19 mouse cellular contexts compared by ENCODE assay signal in the genomic region with DNA sequence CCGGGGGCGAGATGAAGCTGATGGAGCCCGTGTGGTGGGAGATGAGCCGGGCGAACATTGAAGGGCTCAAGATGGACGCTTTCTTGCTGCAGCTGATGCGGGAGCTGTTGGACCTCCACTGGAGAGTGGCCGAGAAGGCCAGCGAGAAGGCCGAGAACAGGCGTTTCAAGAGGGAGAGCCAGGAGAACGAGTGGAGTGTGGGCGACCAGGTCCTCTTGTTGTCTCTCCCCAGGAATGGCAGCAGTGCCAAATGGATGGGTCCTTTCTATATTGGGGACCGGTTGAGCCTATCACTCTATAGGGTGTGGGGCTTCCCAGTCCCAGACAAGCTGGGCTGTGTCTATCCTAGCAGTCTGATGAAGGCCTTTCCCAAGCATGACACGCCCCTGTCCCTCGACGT. TPM values are rescaled to one million over a fixed set of nuclear protein-coding genes. Genes with fewer than 3 reads are reported as not detected.
DNase-seq lines count a peak whose midpoint lies in the region; ATAC-seq and TF ChIP-seq lines count a peak whose summit lies in the region.
"Had no signal": no experiment of that assay in that cellular context is flagged by ENCODE, and none has a peak within 500 bp of the region (broad histone marks: within the 10 kb centered on the region; RNA-seq: fewer than 3 reads in every experiment).

No protein-coding gene starts in this region.

- no peaks in the 10 kb centered on the region for H3K27me3 ChIP-seq in hindbrain, embryonic 15.5 days
- H3K27me3 ChIP-seq in hindbrain, embryonic 11.5 days (ENCODE audit: control insufficient read depth, insufficient read depth, low read length) = no peaks in the 10 kb centered on the region
- H3K27me3 ChIP-seq in midbrain, embryonic 16.5 days (ENCODE audit: control insufficient read depth, insufficient read depth, low read depth, low read length) = no peaks in the 10 kb centered on the region
- no peaks in the 10 kb centered on the region for H3K27me3 ChIP-seq in midbrain, embryonic 15.5 days (replicated peaks)
- H3K27me3 ChIP-seq in lung, postnatal 0 days (replicated peaks; ENCODE audit: insufficient read depth, low read length) = no peaks in the 10 kb centered on the region
- H3K27me3 ChIP-seq: kidney, embryonic 15.5 days; limb, embryonic 12.5 days; stomach, embryonic 15.5 days had no signal

- ATAC-seq in hindbrain, embryonic 15.5 days (ENCODE audit: low FRiP score, low read depth) = 0 out of 2 replicates have a peak, but pooled peaks have one; percentile 1
- no peak for ATAC-seq in hindbrain, embryonic 11.5 days (ENCODE audit: low FRiP score)
- ATAC-seq in midbrain, embryonic 16.5 days = 0 out of 2 replicates have a peak, but pooled peaks have one; percentile 15
- ATAC-seq in midbrain, embryonic 15.5 days (replicated peaks) = no peak
- ATAC-seq in lung, postnatal 0 days = no peak
- ATAC-seq: CD4-positive, CD25-positive, alpha-beta regulatory T cell, adult 4 months had no signal

- 90% methylated on average over 17 of the region's 17 CpGs for WGBS in hindbrain, embryonic 15.5 days
- WGBS in hindbrain, embryonic 11.5 days = 92% methylated on average over 16 of the region's 17 CpGs
- 90% methylated on average over 17 of the region's 17 CpGs for WGBS in midbrain, embryonic 16.5 days
- WGBS in midbrain, embryonic 15.5 days = 93% methylated on average over 17 of the region's 17 CpGs
- 85% methylated on average over 17 of the region's 17 CpGs for WGBS in lung, postnatal 0 days

- no peak overlapping the region for H3K27ac ChIP-seq in hindbrain, embryonic 15.5 days (replicated peaks)
- no peak overlapping the region for H3K27ac ChIP-seq in hindbrain, embryonic 11.5 days (ENCODE audit: low read depth, low read length)
- no peak overlapping the region for H3K27ac ChIP-seq in midbrain, embryonic 16.5 days (ENCODE audit: low read length)
- H3K27ac ChIP-seq in midbrain, embryonic 15.5 days = no peak overlapping the region
- no peak overlapping the region for H3K27ac ChIP-seq in lung, postnatal 0 days (ENCODE audit: low read length)
- H3K27ac ChIP-seq: gastrocnemius, adult 2 months; liver, embryonic 15.5 days; stomach, embryonic 15.5 days had no signal

- no peak for TF ChIP-seq CTCF in lung, postnatal 0 days (IDR thresholded peaks at IDR 0.05)

- peak; percentile 66 for DNase-seq in cerebellum, adult 9-11 months
- DNase-seq in cerebellum, postnatal 10 days = no peak
- DNase-seq in hindbrain, embryonic 11.5 days (ENCODE audit: low spot score) = no peak
- no peak for DNase-seq in lung, postnatal 0 days (ENCODE audit: low spot score)
- DNase-seq: adrenal gland, postnatal 25 days; gastrocnemius, adult 2 months; heart, postnatal 36 days; lung, embryonic 14.5 days; right cerebral cortex, postnatal 25 days; thymus, postnatal 25 days had no signal

- H3K4me3 ChIP-seq in hindbrain, embryonic 15.5 days = no peak overlapping the region
- H3K4me3 ChIP-seq in hindbrain, embryonic 11.5 days (ENCODE audit: low read depth, low read length) = no peak overlapping the region
- no peak overlapping the region for H3K4me3 ChIP-seq in midbrain, embryonic 16.5 days (ENCODE audit: low read depth, low read length)
- no peak overlapping the region for H3K4me3 ChIP-seq in midbrain, embryonic 15.5 days
- no peak overlapping the region for H3K4me3 ChIP-seq in lung, postnatal 0 days (ENCODE audit: low read depth, low read length)
- H3K4me3 ChIP-seq: gastrocnemius, adult 2 months; kidney, embryonic 15.5 days; limb, embryonic 12.5 days; liver, embryonic 15.5 days; midbrain, embryonic 10.5 days; stomach, embryonic 15.5 days had no signal

- no peak overlapping the region for H3K4me2 ChIP-seq in hindbrain, embryonic 15.5 days
- H3K4me2 ChIP-seq in hindbrain, embryonic 11.5 days (replicated peaks; ENCODE audit: low read depth, low read length) = no peak overlapping the region
- H3K4me2 ChIP-seq in midbrain, embryonic 16.5 days (ENCODE audit: low read length) = no peak overlapping the region
- H3K4me2 ChIP-seq in midbrain, embryonic 15.5 days = no peak overlapping the region
- no peak overlapping the region for H3K4me2 ChIP-seq in lung, postnatal 0 days (replicated peaks; ENCODE audit: low read depth, low read length)
- H3K4me2 ChIP-seq: kidney, embryonic 15.5 days; limb, embryonic 12.5 days; liver, embryonic 15.5 days; stomach, embryonic 15.5 days had no signal

- TF ChIP-seq EP300 in lung, postnatal 0 days (IDR thresholded peaks at IDR 0.05) = no peak

- peaks cover 45% of the 10 kb centered on the region for H3K36me3 ChIP-seq in hindbrain, embryonic 15.5 days
- H3K36me3 ChIP-seq in hindbrain, embryonic 11.5 days (ENCODE audit: control insufficient read depth, insufficient read depth, low read length) = peaks cover 13% of the 10 kb centered on the region
- peaks cover 31% of the 10 kb centered on the region for H3K36me3 ChIP-seq in midbrain, embryonic 16.5 days (ENCODE audit: control insufficient read depth, insufficient read depth, low read length)
- H3K36me3 ChIP-seq in midbrain, embryonic 15.5 days (replicated peaks) = peaks cover 37% of the 10 kb centered on the region
- H3K36me3 ChIP-seq in lung, postnatal 0 days (ENCODE audit: insufficient read depth, low read length) = peaks cover 22% of the 10 kb centered on the region

- no peaks in the 10 kb centered on the region for H3K9me3 ChIP-seq in hindbrain, embryonic 15.5 days
- H3K9me3 ChIP-seq in hindbrain, embryonic 11.5 days (ENCODE audit: control insufficient read depth, low read length) = no peaks in the 10 kb centered on the region
- no peaks in the 10 kb centered on the region for H3K9me3 ChIP-seq in midbrain, embryonic 16.5 days (replicated peaks; ENCODE audit: control insufficient read depth, low read length, poor library complexity, severe bottlenecking)
- no peaks in the 10 kb centered on the region for H3K9me3 ChIP-seq in midbrain, embryonic 15.5 days
- no peaks in the 10 kb centered on the region for H3K9me3 ChIP-seq in lung, postnatal 0 days (ENCODE audit: low read length)
- H3K9me3 ChIP-seq: kidney, embryonic 15.5 days; limb, embryonic 12.5 days; liver, embryonic 15.5 days; midbrain, embryonic 10.5 days; stomach, embryonic 15.5 days had no signal

- H3K9ac ChIP-seq in hindbrain, embryonic 15.5 days = no peak overlapping the region
- no peak overlapping the region for H3K9ac ChIP-seq in hindbrain, embryonic 11.5 days (ENCODE audit: low read depth, low read length)
- H3K9ac ChIP-seq in midbrain, embryonic 16.5 days (ENCODE audit: low read depth, low read length) = no peak overlapping the region
- no peak overlapping the region for H3K9ac ChIP-seq in midbrain, embryonic 15.5 days
- no peak overlapping the region for H3K9ac ChIP-seq in lung, postnatal 0 days (replicated peaks; ENCODE audit: low read depth)
- H3K9ac ChIP-seq: kidney, embryonic 15.5 days; liver, embryonic 15.5 days; lung, embryonic 14.5 days; stomach, embryonic 15.5 days had no signal

- peaks cover 11% of the 10 kb centered on the region for H3K4me1 ChIP-seq in hindbrain, embryonic 15.5 days (replicated peaks)
- no peaks in the 10 kb centered on the region; the same call in 1 of the 2 replicates for H3K4me1 ChIP-seq in hindbrain, embryonic 11.5 days (replicated peaks; ENCODE audit: control insufficient read depth, insufficient read depth, low read length)
- peaks cover 10% of the 10 kb centered on the region; the same call in 1 of the 2 replicates for H3K4me1 ChIP-seq in midbrain, embryonic 16.5 days (ENCODE audit: control insufficient read depth, insufficient read depth, low read length)
- peaks cover 9% of the 10 kb centered on the region for H3K4me1 ChIP-seq in midbrain, embryonic 15.5 days
- H3K4me1 ChIP-seq in lung, postnatal 0 days (ENCODE audit: insufficient read depth, low read depth, low read length) = peaks cover 2% of the 10 kb centered on the region; the same call in 1 of the 2 replicates

RNA-seq across cellular contexts. Expression of a gene that starts 11.6 kb away (rescaled TPM):
- 0.51 and 0.52 TPM in 2 replicates for polyA plus RNA-seq in hindbrain, embryonic 15.5 days (2015; fragmentation: Nextera tagmentation; extraction: Ambion mirVana)
- 0.17 and 0.31 TPM in 2 replicates for polyA plus RNA-seq in hindbrain, embryonic 11.5 days (2014; fragmentation: Nextera tagmentation; extraction: Ambion mirVana)
- 0.15 and 0.20 TPM in 2 replicates for polyA plus RNA-seq in midbrain, embryonic 16.5 days (2015; fragmentation: Nextera tagmentation; extraction: Ambion mirVana)
- 0.19 and 0.20 TPM in 2 replicates for polyA plus RNA-seq in midbrain, embryonic 15.5 days (2015; fragmentation: Nextera tagmentation; extraction: Ambion mirVana)
- 0.26 and 0.44 TPM in 2 replicates for polyA plus RNA-seq in lung, postnatal 0 days (2015; fragmentation: Nextera tagmentation; extraction: Ambion mirVana)
- polyA plus RNA-seq: CD4-positive, CD25-positive, alpha-beta regulatory T cell, adult 4 months had no signal

RNA-seq across cellular contexts. Expression of a gene that starts 12.2 kb away (rescaled TPM):
- 10.7 and 10.9 TPM in 2 replicates for polyA plus RNA-seq in hindbrain, embryonic 15.5 days (2015; fragmentation: Nextera tagmentation; extraction: Ambion mirVana)
- 7.8 and 9.3 TPM in 2 replicates for polyA plus RNA-seq in hindbrain, embryonic 11.5 days (2014; fragmentation: Nextera tagmentation; extraction: Ambion mirVana)
- polyA plus RNA-seq in midbrain, embryonic 16.5 days (2015; fragmentation: Nextera tagmentation; extraction: Ambion mirVana) = 10.4 and 10.5 TPM in 2 replicates
- polyA plus RNA-seq in midbrain, embryonic 15.5 days (2015; fragmentation: Nextera tagmentation; extraction: Ambion mirVana) = 10.9 and 11.4 TPM in 2 replicates
- polyA plus RNA-seq in lung, postnatal 0 days (2015; fragmentation: Nextera tagmentation; extraction: Ambion mirVana) = 10.1 and 11.7 TPM in 2 replicates

RNA-seq across cellular contexts. Expression of a gene that starts 18.7 kb away (rescaled TPM):
- 11.2 and 11.8 TPM in 2 replicates for polyA plus RNA-seq in hindbrain, embryonic 15.5 days (2015; fragmentation: Nextera tagmentation; extraction: Ambion mirVana)
- 8.3 and 8.8 TPM in 2 replicates for polyA plus RNA-seq in hindbrain, embryonic 11.5 days (2014; fragmentation: Nextera tagmentation; extraction: Ambion mirVana)
- polyA plus RNA-seq in midbrain, embryonic 16.5 days (2015; fragmentation: Nextera tagmentation; extraction: Ambion mirVana) = 11.0 and 11.9 TPM in 2 replicates
- 12.4 and 13.6 TPM in 2 replicates for polyA plus RNA-seq in midbrain, embryonic 15.5 days (2015; fragmentation: Nextera tagmentation; extraction: Ambion mirVana)
- polyA plus RNA-seq in lung, postnatal 0 days (2015; fragmentation: Nextera tagmentation; extraction: Ambion mirVana) = 4.2 and 4.7 TPM in 2 replicates

RNA-seq across cellular contexts. Expression of a gene that starts 27.5 kb away (rescaled TPM):
- 148 and 159 TPM in 2 replicates for polyA plus RNA-seq in hindbrain, embryonic 15.5 days (2015; fragmentation: Nextera tagmentation; extraction: Ambion mirVana)
- polyA plus RNA-seq in hindbrain, embryonic 11.5 days (2014; fragmentation: Nextera tagmentation; extraction: Ambion mirVana) = 39.7 and 41.9 TPM in 2 replicates
- polyA plus RNA-seq in midbrain, embryonic 16.5 days (2015; fragmentation: Nextera tagmentation; extraction: Ambion mirVana) = 160 and 180 TPM in 2 replicates
- 169 and 175 TPM in 2 replicates for polyA plus RNA-seq in midbrain, embryonic 15.5 days (2015; fragmentation: Nextera tagmentation; extraction: Ambion mirVana)
- polyA plus RNA-seq in lung, postnatal 0 days (2015; fragmentation: Nextera tagmentation; extraction: Ambion mirVana) = 43.0 and 46.3 TPM in 2 replicates

RNA-seq across cellular contexts. Expression of a gene that starts 49.6 kb away (rescaled TPM):
- polyA plus RNA-seq in hindbrain, embryonic 15.5 days (2015; fragmentation: Nextera tagmentation; extraction: Ambion mirVana) = 10.3 and 10.9 TPM in 2 replicates
- polyA plus RNA-seq in hindbrain, embryonic 11.5 days (2014; fragmentation: Nextera tagmentation; extraction: Ambion mirVana) = 19.5 and 25.5 TPM in 2 replicates
- 6.7 and 7.0 TPM in 2 replicates for polyA plus RNA-seq in midbrain, embryonic 16.5 days (2015; fragmentation: Nextera tagmentation; extraction: Ambion mirVana)
- 8.4 and 10.8 TPM in 2 replicates for polyA plus RNA-seq in midbrain, embryonic 15.5 days (2015; fragmentation: Nextera tagmentation; extraction: Ambion mirVana)
- polyA plus RNA-seq in lung, postnatal 0 days (2015; fragmentation: Nextera tagmentation; extraction: Ambion mirVana) = 17.1 and 18.1 TPM in 2 replicates
- polyA plus RNA-seq: CD4-positive, CD25-positive, alpha-beta regulatory T cell, adult 4 months had no signal

Comparison
In these comparisons a context has a peak if more than half of its experiments do, and no peak if none do; other contexts are left out.
1. ATAC-seq: peak in hindbrain, embryonic 15.5 days (single experiment) and midbrain, embryonic 16.5 days (single experiment); none in hindbrain, embryonic 11.5 days (single experiment), midbrain, embryonic 15.5 days (single experiment) and lung, postnatal 0 days (single experiment).